Mouse (Mus musculus): ENCODE data around the gene F7.
"Not testable (repeated sequence)": the region's sequence is repeated elsewhere in the genome, so short reads cannot be mapped to it uniquely, and the experiment has no call there.

The F7 gene

DNA sequence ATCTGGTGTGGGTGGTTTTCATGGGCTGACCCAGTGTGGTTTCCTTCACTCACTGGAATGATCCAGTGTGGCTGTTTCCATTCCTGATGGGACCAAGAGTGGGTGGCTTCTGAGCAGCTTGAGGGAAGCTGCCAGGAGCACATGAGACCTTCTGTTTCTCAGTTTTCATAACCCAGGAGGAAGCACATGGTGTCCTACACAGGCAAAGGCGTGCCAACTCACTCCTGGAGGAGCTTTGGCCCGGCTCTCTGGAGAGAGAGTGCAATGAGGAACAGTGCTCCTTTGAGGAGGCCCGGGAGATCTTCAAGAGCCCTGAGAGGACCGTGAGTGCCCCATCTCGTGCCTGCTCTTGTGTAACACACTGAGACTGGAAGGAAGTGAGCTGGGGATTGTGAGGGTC is 2.6 kb downstream of the F7 start:
- DNase-seq (ENCODE audit: low spot score), result no peak

DNA sequence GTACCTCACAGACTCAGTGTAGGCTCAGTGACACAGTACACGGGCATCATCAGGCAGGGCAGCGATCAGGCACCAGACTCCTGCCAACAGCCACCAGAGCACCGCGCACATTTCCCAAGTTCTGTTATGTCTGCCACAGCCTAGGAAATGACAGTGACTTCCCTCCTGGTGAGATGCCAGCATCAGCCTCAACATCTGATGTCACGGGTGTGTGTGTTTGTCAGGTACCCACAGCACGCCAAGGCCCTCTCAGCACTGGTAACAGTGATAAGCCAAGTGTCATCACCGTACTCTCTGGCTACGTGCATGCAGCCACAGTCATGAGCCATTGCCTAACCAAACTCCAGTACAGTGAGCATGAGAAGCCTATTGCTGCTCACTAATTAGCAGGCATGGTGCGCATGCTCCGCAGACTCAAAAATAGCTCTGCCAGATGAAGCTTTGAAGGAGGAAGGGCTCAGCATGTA is 10.5 kb downstream of the F7 start:
- no peak for DNase-seq (ENCODE audit: low spot score)

GRCm38 (mm10) chr8:13037015-13037414 is 11.2 kb downstream of the F7 start, which contains the start of gene F10:
Gene F10, plus strand, starts transcription at chr8:13037308.
- no peak for DNase-seq (ENCODE audit: low spot score)

- no peak for DNase-seq (ENCODE audit: low spot score)
Measured at GRCm38 (mm10) chr8:13037569-13037968, 11.7 kb downstream of the F7 start.

- DNase-seq (ENCODE audit: low spot score), result no peak
Measured at GRCm38 (mm10) chr8:13039054-13039453, 13.2 kb downstream of the F7 start.

GRCm38 (mm10) chr8:13041459-13041858 is 15.6 kb downstream of the F7 start:
- DNase-seq (ENCODE audit: low spot score), result no peak

- DNase-seq (ENCODE audit: low spot score), result no peak
Measured at GRCm38 (mm10) chr8:13047652-13048051, 21.8 kb downstream of the F7 start.

- no peak for DNase-seq (ENCODE audit: low spot score)
Measured at GRCm38 (mm10) chr8:13050550-13050949, 24.7 kb downstream of the F7 start.

- DNase-seq (ENCODE audit: low spot score), result no peak
Measured at GRCm38 (mm10) chr8:13057351-13057750, 31.5 kb downstream of the F7 start.

DNA sequence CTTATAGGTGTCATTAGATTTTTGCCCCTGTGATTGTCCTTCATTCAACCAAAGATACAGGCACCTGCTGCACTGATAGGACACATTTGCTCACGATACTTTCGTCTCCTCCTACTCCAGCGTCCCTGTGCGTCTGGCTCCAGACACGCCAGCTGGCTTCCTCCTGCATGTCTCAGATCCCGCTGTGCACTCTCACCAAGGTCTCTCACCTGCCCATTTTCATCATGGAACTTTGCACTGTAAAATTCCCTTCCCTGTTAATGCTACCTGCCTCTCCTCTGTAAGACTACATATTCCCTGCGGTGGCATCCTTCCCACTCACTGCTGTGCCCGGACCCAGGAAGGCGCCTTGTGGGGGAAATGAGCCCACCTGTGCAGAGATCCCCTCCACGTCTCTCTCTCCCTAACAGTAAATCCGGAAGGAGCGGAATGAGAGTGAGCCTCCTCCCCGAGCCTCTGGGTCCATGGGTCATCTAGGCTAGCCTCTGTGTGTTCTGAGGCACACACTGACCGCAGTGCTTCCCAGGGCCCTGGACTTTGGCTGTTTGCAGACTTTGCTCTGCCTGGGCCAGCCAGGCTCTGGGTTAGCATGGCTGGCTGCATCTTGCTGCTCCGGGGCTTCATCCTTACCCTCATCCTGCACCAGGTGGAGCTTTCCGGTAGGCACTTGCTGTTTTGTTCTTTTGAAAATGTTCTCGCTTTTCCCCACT is 34.8 kb downstream of the F7 start, which contains the start of gene Proz:
Gene Proz (plus strand): TSS at position 474 of the 710 bp plus-strand sequence.
- no peak for DNase-seq (ENCODE audit: low spot score)

- no peak for DNase-seq (ENCODE audit: low spot score)
Measured at GRCm38 (mm10) chr8:13063112-13063511, 37.3 kb downstream of the F7 start.

DNA sequence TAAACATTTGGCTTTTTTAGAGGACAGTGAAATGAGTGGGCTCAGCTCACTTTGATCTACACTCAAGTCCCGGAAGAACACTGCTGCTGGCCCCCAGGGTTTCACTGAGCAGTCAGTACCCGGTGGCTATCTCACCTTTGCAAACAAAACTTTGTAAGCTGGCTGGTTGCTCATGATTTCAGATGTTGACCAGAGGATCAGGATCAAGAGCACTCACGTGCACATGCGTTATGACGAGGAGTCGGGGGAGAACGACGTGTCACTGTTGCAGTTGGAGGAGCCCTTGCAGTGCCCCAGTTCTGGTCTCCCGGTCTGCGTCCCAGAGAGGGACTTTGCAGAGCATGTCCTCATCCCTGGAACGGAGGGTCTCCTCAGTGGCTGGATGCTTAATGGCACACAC is 47.4 kb downstream of the F7 start:
- no peak for DNase-seq (ENCODE audit: low spot score)

DNA sequence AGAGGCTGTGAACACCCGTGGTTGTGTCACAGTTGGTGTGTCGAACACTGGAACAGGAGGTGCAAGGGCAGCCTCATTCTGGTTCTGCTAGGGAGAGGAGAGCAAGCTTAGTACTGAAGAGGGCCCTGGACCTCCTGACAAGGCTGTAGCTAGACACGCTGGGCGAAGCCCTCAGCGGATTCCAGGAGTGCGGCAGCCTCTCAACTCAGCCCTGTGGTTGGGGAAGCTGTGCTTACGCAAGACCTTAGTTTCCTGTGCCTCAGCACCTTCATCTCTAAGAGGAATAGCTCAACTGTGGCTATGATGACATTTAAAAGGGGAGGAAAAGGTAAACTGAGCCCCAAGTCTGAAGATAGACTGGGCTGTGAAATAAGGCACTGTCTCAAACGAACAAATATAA is 49.2 kb downstream of the F7 start:
- no peak for DNase-seq (ENCODE audit: low spot score)

DNA sequence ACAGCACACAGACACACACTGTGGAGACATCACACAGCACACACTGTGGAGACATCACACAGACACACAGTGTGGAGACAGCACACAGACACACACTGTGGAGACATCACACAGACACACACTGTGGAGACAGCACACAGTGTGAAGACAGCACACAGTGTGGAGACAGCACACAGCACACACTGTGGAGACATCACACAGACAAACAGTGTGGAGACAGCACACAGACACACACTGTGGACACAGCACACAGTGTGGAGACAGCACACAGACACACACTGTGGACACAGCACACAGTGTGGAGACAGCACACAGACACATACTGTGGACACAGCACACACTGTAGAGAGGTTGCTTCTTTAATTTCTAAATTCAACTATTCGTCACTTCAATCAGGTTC is 49.7 kb downstream of the F7 start:
- not testable (repeated sequence) for DNase-seq (ENCODE audit: low spot score)

DNA sequence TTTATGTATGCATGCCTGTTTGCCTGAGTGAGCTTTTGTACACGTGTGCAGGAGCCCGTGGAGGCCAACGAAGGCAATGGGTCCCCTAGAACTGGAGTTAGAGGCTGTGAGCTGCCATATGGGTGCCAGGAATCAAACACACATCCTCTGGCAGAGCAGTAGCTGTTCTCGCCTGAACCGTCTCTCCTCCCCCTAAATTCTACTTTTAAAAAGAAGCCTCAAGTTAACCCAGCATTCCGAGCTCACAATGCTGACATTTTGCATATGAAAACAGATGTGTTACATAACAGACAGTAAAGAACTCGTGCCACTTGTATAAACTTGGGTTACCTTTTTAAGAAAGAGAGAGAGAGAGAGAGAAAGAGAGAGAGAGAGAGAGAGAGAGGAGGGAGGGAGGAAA is 51.7 kb downstream of the F7 start:
- no peak for DNase-seq (ENCODE audit: low spot score)

Measured in ovary, postnatal 14 days (tissue).